Mouse (Mus musculus) MEL-GATA-1-ER (cell line): ENCODE measurements around the gene Gatad2a.

Experiments used
- DNase-seq: peaks from one replicate; pipeline ENCODE4 v3.0.0-alpha.2; 2012; ENCODE audit warnings: low read depth; ENCODE audit errors: extremely low read depth

Gatad2a gene

DNA sequence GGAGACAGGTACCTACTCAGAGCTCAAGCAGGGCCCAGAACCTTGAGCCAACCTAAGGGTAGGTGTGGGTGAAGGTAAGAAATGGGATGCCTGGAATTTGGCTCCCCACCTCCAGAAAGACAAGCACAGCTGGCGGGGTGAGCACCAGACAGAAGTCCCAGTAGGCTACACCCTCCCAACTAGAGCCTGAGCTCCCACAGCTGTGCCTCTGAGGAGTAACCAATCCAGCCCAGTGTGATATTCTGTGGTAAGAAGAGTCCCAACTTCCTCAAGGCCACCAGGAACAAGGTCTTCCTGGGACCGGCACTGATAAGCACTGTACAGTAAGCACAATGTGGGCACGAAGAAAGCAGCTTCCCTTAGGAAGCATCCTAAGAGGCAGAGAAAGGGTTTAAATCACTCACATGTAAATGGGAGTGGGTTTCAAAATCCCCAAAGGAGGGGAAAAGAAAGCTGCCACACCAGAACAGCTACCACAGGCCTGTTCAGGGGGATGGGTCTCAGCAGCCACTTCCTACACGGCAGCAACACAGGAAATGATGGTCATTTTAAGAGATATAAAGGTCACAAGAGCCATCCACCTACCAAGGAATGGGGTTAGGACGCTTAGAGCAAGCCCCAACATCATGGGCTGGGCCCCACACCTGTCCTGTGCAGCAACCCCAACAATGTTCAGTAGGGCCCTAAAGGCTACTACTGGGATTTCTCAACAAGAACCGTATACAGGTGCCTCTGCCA lies 57.8 kb downstream of the Gatad2a start:
- DNase-seq: peak; percentile 28

DNA sequence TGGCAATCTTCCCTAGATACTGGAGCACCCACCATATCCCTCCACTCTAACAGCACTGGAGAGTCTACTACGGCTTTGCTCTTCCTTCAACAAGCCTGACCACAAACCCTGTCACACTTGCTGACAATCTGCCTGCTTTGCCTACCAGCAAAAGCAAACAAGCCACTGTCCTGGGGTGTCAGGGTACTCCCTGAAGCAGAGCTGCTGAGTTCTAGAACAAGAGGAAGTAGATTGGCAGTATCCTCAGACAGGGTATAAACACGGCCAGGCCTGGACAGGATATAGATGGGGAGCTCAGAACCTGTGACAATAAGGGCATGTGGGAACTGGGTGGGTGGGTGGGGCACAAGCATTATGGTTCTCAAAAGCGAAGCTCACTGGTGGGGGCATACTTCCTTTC lies 58.7 kb downstream of the Gatad2a start:
- no peak for DNase-seq

DNA sequence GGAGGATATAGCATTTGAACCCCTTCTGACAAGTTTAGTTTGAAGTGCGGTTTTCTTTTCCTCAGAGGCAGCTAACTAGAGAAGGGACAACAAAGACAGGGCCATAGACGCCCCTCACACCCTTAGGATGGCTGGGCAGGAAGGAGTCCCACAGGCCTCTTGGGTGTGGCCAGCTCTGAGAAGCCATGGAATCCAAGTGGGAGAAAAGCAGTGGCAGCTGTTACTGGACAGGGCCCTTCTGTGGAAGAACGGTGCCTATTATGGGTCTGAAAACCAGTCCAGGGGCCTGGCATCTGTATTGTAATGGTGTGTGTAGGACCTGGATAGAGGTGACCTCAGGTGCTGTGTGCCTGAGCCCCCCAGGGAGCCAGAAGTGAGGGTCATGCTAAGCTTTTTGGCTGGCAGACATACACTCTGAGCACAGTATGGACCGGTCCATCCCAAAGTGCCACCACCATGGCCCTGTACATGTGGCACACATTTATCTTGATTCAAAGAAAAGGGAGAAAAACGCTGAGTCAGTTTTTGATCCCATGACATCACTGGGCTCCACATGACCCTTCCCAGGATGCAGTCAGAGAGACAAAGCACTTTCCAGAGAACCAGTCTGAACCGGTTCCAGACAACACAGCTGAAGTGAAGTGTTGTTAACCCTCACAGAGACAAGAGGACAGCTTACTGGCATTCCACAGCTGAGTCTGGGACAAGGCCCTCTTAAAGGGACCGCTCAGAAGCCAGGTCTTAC lies 60.0 kb downstream of the Gatad2a start:
- DNase-seq: no peak

DNA sequence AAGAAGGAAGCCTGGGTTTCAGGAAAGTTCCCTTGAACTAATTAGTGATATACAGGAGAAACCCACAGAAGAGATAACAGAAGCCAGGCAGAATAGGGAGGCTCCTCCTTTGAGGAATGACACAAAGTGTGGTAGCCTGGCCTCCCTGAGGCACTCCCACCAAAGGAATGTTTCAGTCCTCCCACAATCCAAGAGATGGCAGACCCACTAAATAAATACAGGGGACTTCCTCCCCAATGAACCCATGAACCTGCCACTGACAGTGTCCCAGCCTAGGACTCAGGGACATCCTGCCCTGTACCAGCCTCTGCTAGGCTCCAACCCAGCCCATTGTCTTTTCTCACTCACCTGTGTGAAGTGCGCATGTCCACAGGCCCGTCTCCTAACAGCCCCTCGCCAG lies 60.8 kb downstream of the Gatad2a start:
- no peak for DNase-seq

DNA sequence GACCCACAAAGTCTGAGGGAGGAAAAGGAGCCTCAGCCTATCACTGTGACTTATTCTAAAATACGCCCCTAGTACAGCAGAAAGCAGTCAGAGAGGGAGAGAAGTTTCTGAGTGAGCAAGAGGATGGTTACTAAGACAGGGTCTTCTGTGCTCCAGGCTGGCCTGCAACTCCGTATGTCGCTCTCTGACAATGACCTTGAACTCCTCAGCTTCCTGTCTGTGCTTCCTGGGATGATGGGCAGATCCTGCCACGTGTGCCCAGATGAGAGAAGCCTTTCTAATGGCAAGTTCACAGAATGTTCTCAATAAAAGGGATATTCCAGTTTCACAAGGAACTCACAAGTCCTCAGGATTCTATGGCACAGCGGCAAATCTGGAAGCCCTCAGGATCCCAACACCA lies 61.6 kb downstream of the Gatad2a start:
- no peak for DNase-seq

DNA sequence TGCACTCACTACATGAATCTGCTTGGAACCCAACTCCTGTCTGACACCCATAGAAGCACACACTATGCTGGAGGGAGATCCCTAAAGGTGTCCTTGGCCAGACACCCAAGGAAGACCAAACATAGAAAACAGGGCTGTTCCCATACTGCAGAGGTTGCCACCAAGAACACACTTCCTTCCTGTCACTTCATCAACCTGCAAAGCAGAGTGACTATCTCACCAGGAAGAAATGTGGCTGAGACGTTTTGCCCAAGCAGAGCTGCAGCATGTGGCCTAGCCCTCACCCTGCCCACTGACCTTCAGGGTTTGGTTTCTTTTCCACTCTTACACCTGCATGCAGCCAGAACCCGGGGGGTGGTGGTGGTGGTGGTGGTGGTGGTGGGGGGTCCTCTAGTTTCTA lies 62.4 kb downstream of the Gatad2a start:
- no peak for DNase-seq

DNA sequence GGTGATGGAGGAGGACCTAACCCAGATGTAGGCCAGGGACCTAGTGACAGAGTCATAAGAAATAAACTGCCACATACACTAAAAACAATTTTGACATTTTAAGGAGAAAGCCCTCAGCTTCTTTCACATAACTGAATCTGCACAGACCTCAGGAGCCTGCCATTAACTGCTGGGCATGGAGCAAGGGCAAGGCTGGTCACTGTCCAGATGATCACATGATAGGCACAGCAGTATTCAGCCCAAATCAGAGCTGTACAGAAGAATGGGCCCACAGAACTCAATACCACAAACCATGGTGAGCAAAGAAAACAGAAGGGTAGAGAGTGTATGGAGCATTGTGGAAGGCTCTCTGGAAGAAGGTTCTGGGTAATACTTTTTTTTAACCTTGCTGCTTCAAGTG lies 69.3 kb downstream of the Gatad2a start:
- no peak for DNase-seq

DNA sequence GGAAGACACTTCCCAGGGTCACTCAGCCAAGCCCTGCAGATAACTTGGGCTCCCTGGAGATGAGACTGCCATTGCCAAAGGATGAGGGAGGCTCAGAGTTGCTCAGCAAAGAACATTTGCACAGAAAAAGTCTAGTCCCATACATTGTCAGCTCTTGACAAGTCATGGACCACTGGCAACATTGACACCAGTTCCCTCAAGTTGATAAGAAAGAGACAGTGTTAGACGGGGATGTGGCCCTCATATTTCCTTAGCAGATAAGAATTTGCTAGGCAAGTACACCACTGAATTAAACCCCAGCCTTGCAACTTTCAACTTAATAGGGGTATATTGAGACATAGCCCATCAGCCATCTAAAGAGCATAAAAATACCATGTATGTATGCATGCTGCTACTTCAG lies 72.2 kb downstream of the Gatad2a start:
- DNase-seq: no peak

DNA sequence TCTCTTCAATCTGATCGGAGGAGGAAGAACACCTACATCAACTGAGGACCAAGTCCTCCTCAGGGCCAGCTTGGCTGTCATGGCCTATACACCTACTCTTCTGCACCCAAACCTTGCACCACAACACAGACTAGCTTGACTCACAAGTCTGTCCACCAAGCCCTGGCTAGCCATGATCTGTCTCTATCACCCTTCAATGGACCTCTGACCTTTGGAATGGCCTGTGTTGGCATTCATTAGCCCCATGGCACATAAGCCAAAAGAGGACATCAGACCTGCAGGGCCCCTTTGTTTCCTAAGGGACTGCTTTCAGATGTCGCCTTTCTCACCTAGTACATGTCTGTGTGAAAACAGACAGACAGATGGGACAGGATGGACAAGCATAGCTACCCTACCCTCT lies 75.0 kb downstream of the Gatad2a start:
- DNase-seq: no peak

DNA sequence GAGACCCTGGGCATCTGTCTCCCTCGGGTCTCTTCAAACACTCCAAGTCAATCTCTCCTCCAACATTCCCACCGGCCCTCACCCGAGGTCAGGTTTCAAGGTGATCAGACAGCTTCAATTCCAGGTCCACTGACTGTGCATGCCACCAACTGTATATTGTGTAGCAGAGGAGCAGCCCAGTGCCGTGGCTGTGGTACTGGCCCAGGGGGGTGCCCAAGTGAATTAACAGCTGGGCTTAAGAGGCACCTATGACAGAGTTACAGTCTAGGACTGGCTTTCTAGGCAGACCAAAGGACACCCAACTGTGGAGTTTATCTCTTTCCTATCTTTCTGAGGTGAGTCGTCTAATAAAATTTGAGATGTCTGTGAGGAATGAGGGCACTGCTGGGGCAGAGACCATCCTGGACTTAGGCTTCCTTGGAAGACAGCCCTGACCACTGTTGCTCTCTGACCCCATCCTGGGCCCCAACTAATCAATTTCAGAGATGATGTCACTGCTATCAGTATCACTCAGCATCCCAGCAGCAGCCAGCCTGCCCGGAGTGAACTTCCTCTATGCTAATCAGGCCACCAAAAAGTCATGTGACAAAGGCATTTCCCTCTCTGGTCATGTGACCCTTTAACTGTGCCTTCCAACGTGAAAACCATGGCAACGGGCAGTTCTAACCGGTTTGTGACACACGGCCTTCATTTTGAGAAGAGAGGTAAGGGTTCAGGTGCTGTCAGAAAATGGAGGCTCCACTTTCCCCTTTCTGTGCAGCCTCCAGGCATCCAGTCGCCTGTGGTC lies 76.1 kb downstream of the Gatad2a start:
- peak; percentile 89 for DNase-seq

DNA sequence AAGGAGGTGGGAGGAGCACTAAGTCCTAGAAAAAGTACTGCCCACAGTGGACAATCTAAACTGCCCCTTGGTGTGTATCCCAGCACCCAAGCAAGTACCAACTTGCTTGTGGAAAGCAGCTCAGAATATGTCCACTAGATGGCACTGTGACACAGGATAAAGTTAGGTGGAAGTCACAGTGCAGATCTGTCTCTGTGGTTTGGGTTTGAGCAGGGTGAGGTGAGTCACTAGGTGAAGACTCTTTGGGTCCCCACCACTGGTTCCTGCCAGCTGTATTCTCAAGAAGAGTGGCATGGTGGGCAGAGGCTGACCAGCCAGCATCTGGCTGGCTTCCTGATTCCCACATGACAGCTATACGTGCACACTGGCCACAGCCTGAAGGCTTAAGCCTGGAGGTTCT lies 77.2 kb downstream of the Gatad2a start:
- DNase-seq: peak; percentile 77

DNA sequence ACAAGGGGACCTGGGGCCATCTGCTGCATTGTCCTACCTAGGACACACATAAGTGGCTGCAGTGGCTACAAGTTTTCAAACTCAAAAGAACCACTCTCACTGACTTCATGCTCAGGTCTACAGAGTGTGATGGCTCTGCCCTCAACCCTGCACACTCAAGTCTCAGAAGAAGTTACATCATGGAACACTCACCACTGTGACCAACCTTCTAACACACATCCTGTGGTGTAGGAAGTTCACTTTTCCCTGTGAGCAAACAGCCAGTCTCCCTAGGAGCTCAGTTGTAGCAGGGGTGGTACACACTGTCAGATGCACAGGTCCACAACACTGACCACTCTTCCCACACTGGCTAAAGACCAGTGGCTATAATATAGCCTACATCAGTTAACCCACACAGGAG lies 77.7 kb downstream of the Gatad2a start:
- no peak for DNase-seq

DNA sequence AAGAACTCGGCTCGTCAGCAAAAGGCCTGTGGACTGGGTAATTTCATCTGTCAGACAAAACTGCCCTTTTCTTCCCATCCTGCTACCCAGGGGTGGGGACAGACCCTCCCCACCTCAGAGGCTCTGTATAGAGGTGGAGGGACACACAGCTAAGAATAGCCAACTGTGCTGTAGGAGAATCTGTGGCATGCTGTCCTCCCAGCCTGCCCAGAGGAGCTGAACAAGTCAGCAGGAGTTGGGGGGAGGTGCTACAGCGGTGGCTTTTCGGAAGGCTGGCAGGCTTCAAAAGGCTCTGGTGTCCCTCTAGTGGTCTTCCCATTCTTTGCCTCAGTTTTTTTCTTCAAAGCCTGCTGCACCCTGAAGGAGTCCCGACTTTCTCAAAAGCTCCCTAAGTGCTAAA lies 80.4 kb downstream of the Gatad2a start:
- DNase-seq: no peak

DNA sequence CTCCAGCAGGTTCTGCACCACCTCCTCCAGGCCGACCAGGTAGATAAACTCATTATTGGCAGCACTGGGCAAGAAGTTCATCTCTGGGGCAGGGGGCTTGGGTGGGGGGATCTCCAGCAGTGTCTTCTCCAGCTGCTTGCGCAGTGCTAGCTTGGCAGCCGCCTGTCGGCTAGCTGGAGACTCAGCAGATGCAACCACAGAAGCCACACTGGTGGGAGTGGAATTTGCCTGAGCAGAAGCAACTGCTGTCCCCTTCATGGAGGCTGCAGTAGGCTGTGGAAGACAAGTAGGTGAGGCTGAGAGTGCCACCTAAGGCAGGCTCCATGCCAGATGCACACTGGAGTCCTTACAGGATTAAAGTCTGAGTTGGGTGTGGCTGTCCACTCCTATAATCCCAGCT lies 81.7 kb downstream of the Gatad2a start:
- DNase-seq: no peak

DNA sequence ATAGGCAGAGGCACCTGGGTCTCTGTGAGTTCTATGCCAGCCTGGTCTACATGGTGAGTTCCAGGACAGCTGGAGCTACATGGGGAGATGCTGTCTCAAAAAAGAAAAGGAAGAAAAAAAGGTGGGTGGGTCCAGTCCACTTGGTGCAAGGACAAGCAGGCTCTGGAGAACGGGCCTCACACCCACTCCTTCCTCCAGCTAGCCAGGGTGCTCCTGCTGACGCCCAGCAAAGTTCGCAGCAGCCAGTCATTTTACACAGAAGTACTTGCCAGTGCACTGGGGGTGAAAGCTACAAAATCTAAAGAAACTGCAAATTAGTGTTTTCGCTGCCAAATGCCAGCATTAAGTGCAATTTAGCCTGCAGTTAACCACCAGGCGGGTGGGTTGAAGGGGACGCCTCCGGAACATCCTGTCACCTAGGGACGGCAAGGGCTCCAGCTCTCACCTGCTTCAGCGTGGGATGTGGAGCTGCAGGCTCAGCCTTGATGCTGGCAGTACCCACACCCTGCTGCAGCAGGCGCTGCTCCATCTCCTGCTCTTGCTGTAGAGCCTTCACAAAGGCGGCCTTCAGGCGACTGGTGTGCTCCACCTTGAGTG lies 83.6 kb downstream of the Gatad2a start:
- DNase-seq: no peak

DNA sequence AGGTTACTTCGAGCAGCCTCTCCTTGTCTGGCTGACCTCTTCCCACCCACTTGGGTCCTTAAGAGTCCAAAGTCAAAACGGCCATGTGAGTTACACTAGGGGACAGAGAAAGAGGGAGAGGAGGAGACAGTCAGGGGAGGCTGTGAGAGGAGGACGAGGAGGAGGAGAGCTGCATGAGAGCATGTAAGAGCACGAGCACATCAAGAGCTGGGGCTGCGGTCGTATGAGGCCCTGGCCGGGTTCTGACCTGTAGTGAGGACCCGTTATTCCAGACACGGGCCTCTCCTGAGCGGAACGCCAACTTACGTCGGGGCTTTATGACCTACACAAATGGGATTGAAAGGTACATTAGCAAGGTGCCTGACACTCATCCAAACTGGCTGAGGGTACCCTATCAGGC lies 84.3 kb downstream of the Gatad2a start:
- no peak for DNase-seq

DNA sequence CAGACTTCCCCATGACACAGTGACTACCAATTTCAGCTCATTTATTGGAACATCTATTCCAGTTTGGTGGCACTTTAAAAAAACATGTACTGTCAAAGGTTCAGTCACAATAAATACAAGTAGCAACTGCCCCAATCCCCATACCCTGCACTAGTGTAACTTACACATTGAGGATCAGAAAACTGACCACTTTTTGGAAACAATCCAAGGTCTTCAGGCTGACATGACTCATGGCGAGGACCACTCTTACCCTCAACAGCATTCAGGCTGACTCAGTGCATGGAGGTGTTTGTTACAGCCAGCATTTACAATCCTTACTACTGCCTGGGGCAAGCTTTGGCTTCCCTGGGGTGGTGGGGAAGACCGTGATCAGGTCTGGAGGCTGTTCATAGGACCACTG lies 89.1 kb downstream of the Gatad2a start:
- no peak for DNase-seq

DNA sequence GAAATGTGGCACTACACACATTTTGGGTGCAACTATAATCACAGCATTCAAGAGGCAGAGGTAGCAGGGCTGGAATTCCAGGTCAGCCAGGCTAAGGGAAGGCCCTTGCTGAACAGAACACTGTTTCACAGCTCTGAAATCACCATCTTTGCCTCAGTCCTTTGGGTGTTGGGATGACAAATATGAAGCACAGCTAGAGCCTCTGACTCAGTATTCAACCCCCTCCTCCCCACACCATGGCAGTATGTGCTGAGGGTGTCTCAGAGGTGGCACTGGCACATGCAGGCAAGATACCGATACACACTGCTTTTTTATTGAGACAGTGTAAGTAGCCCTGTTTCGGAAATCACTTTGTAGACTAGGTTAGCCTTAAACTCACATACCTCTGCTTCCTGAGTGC lies 89.9 kb downstream of the Gatad2a start:
- no peak for DNase-seq

DNA sequence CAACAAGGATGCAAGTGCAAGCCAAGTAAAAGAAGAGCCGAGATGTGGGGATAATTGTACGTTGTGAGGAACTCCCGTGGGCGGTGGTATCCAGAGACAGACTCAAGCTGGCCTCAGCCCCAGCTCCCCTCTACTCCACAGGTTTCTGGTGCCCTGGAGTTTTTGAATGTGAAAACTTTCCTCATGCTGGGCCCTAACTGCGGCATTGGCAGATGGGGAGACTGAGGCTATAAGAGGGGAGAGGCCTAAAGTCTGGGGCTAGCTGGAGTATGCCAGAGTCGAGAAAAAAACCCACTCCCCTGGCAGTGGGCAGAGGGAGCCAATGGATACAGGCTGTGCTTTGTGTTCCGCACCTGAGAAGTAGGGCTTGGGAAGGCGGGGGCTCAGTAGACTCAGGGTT lies 92.1 kb downstream of the Gatad2a start:
- no peak for DNase-seq

DNA sequence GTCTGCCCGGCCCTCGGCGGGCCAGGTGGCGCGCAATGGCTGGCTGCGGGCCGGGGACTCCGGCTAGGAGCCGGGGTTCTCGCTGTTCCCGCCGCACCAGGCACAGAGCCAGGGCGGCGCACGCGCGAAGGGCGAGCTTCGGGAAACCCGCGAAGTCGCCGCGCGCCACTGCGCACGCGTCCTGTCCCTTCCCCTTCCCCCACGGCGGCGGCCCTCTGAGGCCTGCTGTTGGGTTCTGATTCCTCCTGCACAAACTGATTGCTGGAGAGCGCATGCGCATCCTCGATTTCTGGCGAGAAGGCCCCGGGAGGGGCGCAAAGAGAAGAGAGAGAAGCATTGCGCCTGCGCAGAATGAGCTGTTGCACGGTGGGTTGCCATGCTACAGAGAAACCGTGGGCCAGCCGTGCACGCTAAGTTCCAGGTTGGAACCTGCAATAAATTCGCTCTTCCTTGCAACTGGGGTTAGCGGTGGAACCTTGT lies 93.1 kb downstream of the Gatad2a start:
- DNase-seq: peak; percentile 97

DNA sequence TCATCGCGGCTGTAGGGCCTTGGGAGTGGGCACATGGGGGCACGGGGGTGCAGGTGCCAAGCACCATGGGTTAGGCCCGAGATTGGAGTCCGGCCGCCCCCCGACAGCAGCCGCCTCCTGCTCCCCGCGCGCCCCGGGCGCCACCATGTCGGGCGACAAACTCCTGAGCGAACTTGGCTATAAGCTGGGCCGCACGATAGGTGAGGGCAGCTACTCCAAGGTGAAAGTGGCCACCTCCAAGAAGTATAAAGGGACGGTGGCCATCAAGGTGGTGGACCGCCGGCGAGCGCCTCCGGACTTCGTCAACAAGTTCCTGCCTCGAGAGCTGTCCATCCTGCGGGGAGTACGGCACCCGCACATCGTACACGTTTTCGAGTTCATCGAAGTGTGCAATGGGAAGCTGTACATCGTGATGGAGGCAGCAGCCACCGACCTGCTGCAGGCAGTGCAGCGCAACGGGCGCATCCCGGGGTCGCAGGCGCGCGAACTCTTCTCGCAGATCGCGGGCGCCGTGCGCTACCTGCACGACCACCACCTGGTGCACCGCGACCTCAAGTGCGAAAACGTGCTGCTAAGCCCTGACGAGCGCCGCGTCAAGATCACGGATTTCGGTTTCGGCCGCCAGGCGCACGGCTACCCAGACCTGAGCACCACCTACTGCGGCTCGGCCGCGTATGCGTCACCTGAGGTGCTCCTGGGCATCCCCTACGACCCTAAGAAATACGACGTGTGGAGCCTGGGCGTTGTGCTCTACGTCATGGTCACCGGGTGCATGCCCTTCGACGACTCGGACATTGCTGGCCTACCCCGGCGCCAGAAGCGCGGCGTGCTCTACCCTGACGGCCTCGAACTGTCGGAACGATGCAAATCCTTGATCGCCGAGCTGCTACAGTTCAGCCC lies 93.8 kb downstream of the Gatad2a start, which contains the start of the genes Tssk6, Ndufa13 and Yjefn3:
TSS of gene Tssk6 (plus strand) at position 22 of the 900 bp plus-strand sequence.
TSS of gene Ndufa13 (minus strand) at position 396 of the 900 bp plus-strand sequence.
TSS of gene Yjefn3 (minus strand) at position 550 of the 900 bp plus-strand sequence.
- DNase-seq: no peak
